In the genomic region with DNA sequence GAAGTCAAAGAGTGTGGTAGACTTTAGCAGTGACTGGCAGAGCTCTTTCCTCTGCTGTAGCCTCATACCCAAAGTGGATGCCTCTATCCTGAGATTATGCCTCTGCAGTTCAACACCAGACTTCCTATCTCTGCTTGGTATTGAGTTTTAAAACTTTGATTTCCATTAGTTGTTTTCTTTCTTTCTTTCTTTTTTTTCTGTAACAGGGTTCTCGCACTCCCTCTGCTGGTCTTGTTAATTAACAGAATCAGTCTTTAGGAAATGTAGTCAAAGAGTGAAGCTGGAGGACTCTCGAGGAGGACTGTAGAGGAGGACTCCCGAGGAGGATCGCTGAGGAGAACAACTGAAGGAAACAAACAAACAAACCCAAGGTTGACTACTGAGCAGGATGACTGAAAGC, we compare ENCODE assay signal across 12 mouse cellular contexts. TPM values are rescaled to one million over a fixed set of nuclear protein-coding genes. Genes with fewer than 3 reads are reported as not detected.
DNase-seq lines count a peak whose midpoint lies in the region; ATAC-seq and TF ChIP-seq lines count a peak whose summit lies in the region.
"Had no signal": no experiment of that assay in that cellular context is flagged by ENCODE, and none has a peak within 500 bp of the region (broad histone marks: within the 10 kb centered on the region; RNA-seq: fewer than 3 reads in every experiment).

No protein-coding gene starts in this region.

- no peak for TF ChIP-seq EP300 in liver, postnatal 0 days (IDR thresholded peaks at IDR 0.05; ENCODE audit: low read depth)

- H3K9me3 ChIP-seq in liver, postnatal 0 days (ENCODE audit: low read length) = no peaks in the 10 kb centered on the region
- no peaks in the 10 kb centered on the region for H3K9me3 ChIP-seq in liver, embryonic 12.5 days (replicated peaks)
- no peaks in the 10 kb centered on the region for H3K9me3 ChIP-seq in ES-E14 (ENCODE audit: control insufficient read depth, insufficient read depth, low read depth, low read length)

- no peaks in the 10 kb centered on the region for H3K4me1 ChIP-seq in liver, postnatal 0 days (ENCODE audit: insufficient read depth)
- H3K4me1 ChIP-seq in liver, embryonic 12.5 days = no peaks in the 10 kb centered on the region
- H3K4me1 ChIP-seq in ES-E14 (ENCODE audit: control insufficient read depth in 2 of 2, insufficient read depth in 2 of 2, low read length in 2 of 2, poor library complexity in 1 of 2) = no peaks in the 10 kb centered on the region

- no peak for ATAC-seq in liver, postnatal 0 days
- no peak for ATAC-seq in liver, embryonic 12.5 days

- in situ Hi-C loops in ES-E14 (cut with MboI; ENCODE audit: low sequenced_read_pairs in 2 of 2, unreplicated experiment in 2 of 2) = no loop called here

- no peak overlapping the region for H3K4me2 ChIP-seq in liver, postnatal 0 days (ENCODE audit: low read depth, low read length)
- H3K4me2 ChIP-seq in liver, embryonic 12.5 days = no peak overlapping the region
- H3K4me2 ChIP-seq: liver, embryonic 11.5 days; midbrain, embryonic 11.5 days had no signal

- no peak overlapping the region for H3K9ac ChIP-seq in liver, postnatal 0 days (replicated peaks)
- no peak overlapping the region for H3K9ac ChIP-seq in liver, embryonic 12.5 days
- H3K9ac ChIP-seq in ES-E14 (ENCODE audit: insufficient read depth, low read depth, low read length, poor library complexity, severe bottlenecking) = no peak overlapping the region

- no peaks in the 10 kb centered on the region for H3K27me3 ChIP-seq in liver, postnatal 0 days (ENCODE audit: insufficient read depth, low read length)
- H3K27me3 ChIP-seq in liver, embryonic 12.5 days (replicated peaks) = no peaks in the 10 kb centered on the region

- no peaks in the 10 kb centered on the region for H3K36me3 ChIP-seq in liver, postnatal 0 days (replicated peaks; ENCODE audit: insufficient read depth, low read length)
- no peaks in the 10 kb centered on the region for H3K36me3 ChIP-seq in liver, embryonic 12.5 days
- no peaks in the 10 kb centered on the region for H3K36me3 ChIP-seq in ES-E14 (ENCODE audit: control insufficient read depth, insufficient read depth, low read length, poor library complexity, severe bottlenecking)

- DNase-seq in heart, postnatal 10 days = peak; percentile 14 to 41
- no peak for DNase-seq in heart, adult 9 months (ENCODE audit: low spot score in 2 of 2)
- DNase-seq in liver, postnatal 0 days = no peak
- no peak for DNase-seq in ES-E14 (ENCODE audit: low read depth, low spot score)
- DNase-seq in brain, adult 2 months (ENCODE audit: low read depth, low spot score) = peak; percentile 49
- DNase-seq in thymus, postnatal 0 days (ENCODE audit: low spot score) = no peak
- DNase-seq: cerebellum, postnatal 25 days; thymus, adult 2 months had no signal

- intact Hi-C loops in heart, postnatal 10 days (cut with DNase I) = loop anchor here (5.0 to 10.0 kb wide), 4 partner anchors 251 to 1844 kb away; no protein-coding TSS in a partner anchor

- no peak overlapping the region for H3K4me3 ChIP-seq in liver, postnatal 0 days (ENCODE audit: low read depth, low read length)
- H3K4me3 ChIP-seq in liver, embryonic 12.5 days = no peak overlapping the region
- no peak overlapping the region for H3K4me3 ChIP-seq in ES-E14 (ENCODE audit: insufficient read depth in 1 of 2, low read depth in 1 of 2, low read length in 2 of 2, poor library complexity in 1 of 2, severe bottlenecking in 1 of 2)

- WGBS in liver, postnatal 0 days (ENCODE audit: insufficient replicate concordance) = 55% methylated on average over 4 of the region's 4 CpGs
- WGBS in liver, embryonic 12.5 days (ENCODE audit: insufficient replicate concordance) = 56% methylated on average over 4 of the region's 4 CpGs

- H3K27ac ChIP-seq in liver, postnatal 0 days (ENCODE audit: low read depth) = no peak overlapping the region
- no peak overlapping the region for H3K27ac ChIP-seq in liver, embryonic 12.5 days
- no peak overlapping the region for H3K27ac ChIP-seq in ES-E14 (ENCODE audit: insufficient read depth, low read depth, low read length, poor library complexity, severe bottlenecking)

- peak; percentile 26; the same call in 1 of the 2 replicates for TF ChIP-seq CTCF in liver, postnatal 0 days (IDR thresholded peaks at IDR 0.05; ENCODE audit: low read depth)

TF ChIP-seq in ES-E14, 5 proteins besides CTCF, POLR2A, EP300 and RAD21:
- TF ChIP-seq ZC3H11A (IDR thresholded peaks at IDR 0.05; ENCODE audit: borderline replicate concordance, low read depth, low read length) = no peak
- peak; percentile 64 for TF ChIP-seq ZNF384 (IDR thresholded peaks at IDR 0.05; ENCODE audit: low read depth, low read length)
- TF ChIP-seq MAFK (IDR thresholded peaks at IDR 0.05; ENCODE audit: insufficient read depth, low read depth, low read length) = no peak
- no peak for TF ChIP-seq HCFC1 (IDR thresholded peaks at IDR 0.05; ENCODE audit: borderline replicate concordance, insufficient read depth, low read length)
- TF ChIP-seq CHD2 (IDR thresholded peaks at IDR 0.05; ENCODE audit: low read depth, low read length) = no peak

RNA-seq across cellular contexts. Expression of a gene that starts 40.6 kb away (rescaled TPM):
- 10 to 100 TPM; 22.4 to 27.5 TPM for total RNA-seq in heart, postnatal 10 days (2021)
- polyA plus RNA-seq in liver, postnatal 0 days (2015; fragmentation: Nextera tagmentation; extraction: Ambion mirVana) = 2.0 and 2.4 TPM in 2 replicates
- 5.9 and 6.0 TPM in 2 replicates for polyA plus RNA-seq in liver, embryonic 12.5 days (2016; fragmentation: Nextera tagmentation; extraction: Ambion mirVana)
- 2.1 and 12.4 TPM in 2 replicates for total RNA-seq in ES-E14 (2012; rRNA removed)
- 8.2 TPM in 2 replicates for polyA plus RNA-seq in thymus, postnatal 0 days (2015; fragmentation: Nextera tagmentation; extraction: Ambion mirVana)
- total RNA-seq: neutrophil, adult 5-6 weeks had no signal

Comparison
In these comparisons a context has a peak if more than half of its experiments do, and no peak if none do; other contexts are left out.
1. DNase-seq: peak in heart, postnatal 10 days (2 of 2) and brain, adult 2 months (single experiment); none in heart, adult 9 months (0 of 2), liver, postnatal 0 days (single experiment), ES-E14 (single experiment) and thymus, postnatal 0 days (single experiment).